8 mouse cellular contexts compared by ENCODE assay signal in the genomic region with DNA sequence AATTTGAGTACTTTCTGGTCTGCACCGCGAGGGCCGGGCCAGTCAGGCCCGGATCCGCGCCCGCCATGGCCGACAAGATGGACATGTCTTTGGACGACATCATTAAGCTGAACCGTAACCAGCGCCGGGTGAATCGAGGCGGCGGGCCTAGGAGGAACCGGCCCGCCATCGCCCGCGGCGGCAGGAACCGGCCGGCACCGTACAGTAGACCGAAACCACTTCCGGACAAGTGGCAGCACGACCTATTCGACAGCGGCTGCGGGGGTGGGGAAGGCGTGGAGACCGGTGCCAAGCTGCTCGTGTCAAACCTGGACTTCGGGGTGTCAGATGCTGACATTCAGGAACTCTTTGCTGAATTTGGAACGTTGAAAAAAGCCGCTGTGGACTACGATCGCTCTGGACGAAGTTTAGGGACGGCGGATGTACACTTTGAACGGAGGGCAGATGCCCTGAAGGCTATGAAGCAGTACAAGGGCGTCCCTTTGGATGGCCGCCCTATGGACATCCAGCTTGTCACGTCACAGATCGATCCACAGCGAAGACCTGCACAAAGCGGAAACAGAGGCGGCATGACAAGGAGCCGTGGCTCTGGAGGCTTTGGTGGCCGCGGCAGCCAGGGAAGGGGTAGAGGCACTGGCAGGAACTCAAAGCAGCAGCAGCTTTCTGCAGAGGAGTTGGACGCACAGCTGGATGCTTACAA. TPM values are rescaled to one million over a fixed set of nuclear protein-coding genes. Genes with fewer than 3 reads are reported as not detected.
A peak's percentile ranks its signal among the peaks of the same experiment; 100 is the strongest.
DNase-seq lines count a peak whose midpoint lies in the region; ATAC-seq and TF ChIP-seq lines count a peak whose summit lies in the region.

No protein-coding gene starts in this region.

- in situ Hi-C loops in Patski (cut with MboI; ENCODE audit: low pct_unique_long_range_greater_than_20kb): no loop called here

- peak overlapping the region; percentile 77 for H3K4me2 ChIP-seq in hindbrain, embryonic 16.5 days (ENCODE audit: low read length)

- no peak for DNase-seq in Patski (ENCODE audit: low read depth, low spot score)
- peak in 1 of 2 experiments; percentile 72 for DNase-seq in cerebellum, adult 2 months
- peak; percentile 11 to 50 for DNase-seq in frontal cortex, adult 2 months (ENCODE audit: extremely low spot score in 1 of 2, low spot score in 1 of 2)
- DNase-seq in left cerebral cortex, postnatal 25 days (ENCODE audit: low spot score in 2 of 2): peak; percentile 50 to 53
- DNase-seq in right cerebral cortex, postnatal 14 days: peak; percentile 61
- DNase-seq in urinary bladder, postnatal 36 days (ENCODE audit: low spot score in 2 of 2): peak; percentile 54 to 65

- H3K9me3 ChIP-seq in hindbrain, embryonic 16.5 days (ENCODE audit: control insufficient read depth, low read length): no peaks in the 10 kb centered on the region

- CTCF ChIA-PET in Patski (lab: Charles Lee): interaction anchor here (1.3 to 1.9 kb wide), 2 partner anchors 59 to 65 kb away, joined by 4 to 7 read pairs; no protein-coding TSS in a partner anchor

- no peak for TF ChIP-seq POLR2A in cerebellum, adult 2 months (IDR thresholded peaks at IDR 0.05; ENCODE audit: borderline replicate concordance, insufficient read depth, low read length)

- WGBS in cerebellum, adult 2 months: under 1% methylated on average over 53 of the region's 53 CpGs
- WGBS in hindbrain, embryonic 16.5 days: under 1% methylated on average over 53 of the region's 53 CpGs

- H3K36me3 ChIP-seq in hindbrain, embryonic 16.5 days (ENCODE audit: control insufficient read depth, insufficient read depth, low read length): no peaks in the 10 kb centered on the region; the same call in 1 of the 2 replicates

- no peaks in the 10 kb centered on the region for H3K4me1 ChIP-seq in cerebellum, adult 2 months (ENCODE audit: control insufficient read depth, insufficient read depth, low read length)
- H3K4me1 ChIP-seq in hindbrain, embryonic 16.5 days (ENCODE audit: control insufficient read depth, insufficient read depth, low read depth, low read length): peaks cover 5% of the 10 kb centered on the region; the same call in 1 of the 2 replicates

- H3K27me3 ChIP-seq in Patski: no peaks in the 10 kb centered on the region
- no peaks in the 10 kb centered on the region for H3K27me3 ChIP-seq in cerebellum, adult 2 months (ENCODE audit: control insufficient read depth, insufficient read depth, low read length)
- H3K27me3 ChIP-seq in hindbrain, embryonic 16.5 days (replicated peaks; ENCODE audit: control insufficient read depth, insufficient read depth, low read length): no peaks in the 10 kb centered on the region

- peak; percentile 64 for ATAC-seq in Patski
- ATAC-seq in hindbrain, embryonic 16.5 days: peak; percentile 74
- ATAC-seq in megakaryocyte-erythroid progenitor cell, adult 5-6 weeks (replicated peaks; ENCODE audit: low FRiP score, low TSS enrichment, poor library complexity, severe bottlenecking): peak; percentile 13

- POLR2A ChIA-PET in Patski (lab: Charles Lee): interaction anchor here (1.4 kb wide), 1 partner anchor 10 kb away, joined by 6 read pairs; no protein-coding TSS in a partner anchor

- intact Hi-C loops in left cerebral cortex, postnatal 25 days (cut with DNase I): loop anchor here (5.0 kb wide), 1 partner anchor 64 kb away; no protein-coding TSS in a partner anchor

- H3K27ac ChIP-seq in cerebellum, adult 2 months (ENCODE audit: insufficient read depth, low read length): no peak overlapping the region; the same call in 1 of the 2 replicates
- peak overlapping the region; percentile 94 for H3K27ac ChIP-seq in hindbrain, embryonic 16.5 days (ENCODE audit: low read depth, low read length)

- peak overlapping the region; percentile 59 for H3K4me3 ChIP-seq in cerebellum, adult 2 months (replicated peaks; ENCODE audit: insufficient read depth, low read depth, low read length)
- H3K4me3 ChIP-seq in hindbrain, embryonic 16.5 days (ENCODE audit: low read length): peak overlapping the region; percentile 66

- TF ChIP-seq CTCF in Patski (IDR thresholded peaks at IDR 0.05): no peak
- TF ChIP-seq CTCF in cerebellum, adult 2 months (IDR thresholded peaks at IDR 0.05; ENCODE audit: borderline replicate concordance, insufficient read depth, low read depth, low read length): no peak

- H3K9ac ChIP-seq in hindbrain, embryonic 16.5 days (ENCODE audit: low read depth, low read length): peak overlapping the region; percentile 83

RNA-seq across cellular contexts. Expression of gene Alyref2, which starts 0.5 kb away (rescaled TPM):
- 5.5 TPM for polyA plus RNA-seq in Patski (2021)
- polyA plus RNA-seq in cerebellum, adult 2 months (2012; rRNA removed): 7.5 and 7.6 TPM in 2 replicates
- 6.4 and 7.3 TPM in 2 replicates for polyA plus RNA-seq in frontal cortex, adult 2 months (2012; rRNA removed)
- polyA plus RNA-seq in hindbrain, embryonic 16.5 days (2015; fragmentation: Nextera tagmentation; extraction: Ambion mirVana): 25.7 and 28.3 TPM in 2 replicates
- total RNA-seq in left cerebral cortex, postnatal 25 days (2021): 1 to 10 TPM; 5.3 TPM
- 5.5 and 10.9 TPM in 2 replicates for total RNA-seq in megakaryocyte-erythroid progenitor cell, adult 5-6 weeks (2014; fragmentation: Nextera tagmentation)
- 3.5 and 5.3 TPM in 2 replicates for total RNA-seq in megakaryocyte-erythroid progenitor cell, adult 5-6 weeks (2017)

RNA-seq across cellular contexts. Expression of gene Itln1, which starts 31.4 kb away (rescaled TPM):
- 1.0 TPM for polyA plus RNA-seq in Patski (2021)
- polyA plus RNA-seq in cerebellum, adult 2 months (2012; rRNA removed): not detected in 2 replicates
- not detected in 2 replicates for polyA plus RNA-seq in frontal cortex, adult 2 months (2012; rRNA removed)
- polyA plus RNA-seq in hindbrain, embryonic 16.5 days (2015; fragmentation: Nextera tagmentation; extraction: Ambion mirVana): not detected in 2 replicates
- not detected for total RNA-seq in left cerebral cortex, postnatal 25 days (2021)
- not detected in 2 replicates for total RNA-seq in megakaryocyte-erythroid progenitor cell, adult 5-6 weeks (2014; fragmentation: Nextera tagmentation)
- total RNA-seq in megakaryocyte-erythroid progenitor cell, adult 5-6 weeks (2017): not detected in 2 replicates

RNA-seq across cellular contexts. Expression of gene Cd244a, which starts 55.3 kb away (rescaled TPM):
- polyA plus RNA-seq in Patski (2021): not detected
- 0.05 TPM in 1 of 2 replicates, not detected in the other for polyA plus RNA-seq in cerebellum, adult 2 months (2012; rRNA removed)
- 0.04 TPM in 1 of 2 replicates, not detected in the other for polyA plus RNA-seq in frontal cortex, adult 2 months (2012; rRNA removed)
- not detected in 2 replicates for polyA plus RNA-seq in hindbrain, embryonic 16.5 days (2015; fragmentation: Nextera tagmentation; extraction: Ambion mirVana)
- not detected for total RNA-seq in left cerebral cortex, postnatal 25 days (2021)
- total RNA-seq in megakaryocyte-erythroid progenitor cell, adult 5-6 weeks (2014; fragmentation: Nextera tagmentation): 1.8 and 3.9 TPM in 2 replicates
- total RNA-seq in megakaryocyte-erythroid progenitor cell, adult 5-6 weeks (2017): 1.7 and 2.4 TPM in 2 replicates

Comparison
In these comparisons a context has a peak if more than half of its experiments do, and no peak if none do; other contexts are left out.
1. ATAC-seq: peak in every context shown above with its lines; median percentile 74 in hindbrain, embryonic 16.5 days; 64 in Patski; 13 in megakaryocyte-erythroid progenitor cell, adult 5-6 weeks.